Mouse (Mus musculus) MEL (cell line): Measurements from ENCODE around the gene Kcnd3. TPM values are rescaled to one million over a fixed set of nuclear protein-coding genes. Genes with fewer than 3 reads are reported as not detected.

Experiments used
- DNase-seq: peaks from one replicate; pipeline ENCODE4 v3.0.0; 2011; ENCODE audit warnings: low read depth, low spot score
- H3K27ac ChIP-seq: 2 replicates; pipeline ENCODE4 v1.5.1; 2012; ENCODE audit warnings: low read depth, mild to moderate bottlenecking, control low read depth, low read length, moderate library complexity; ENCODE audit not compliant: control insufficient read depth
- H3K27me3 ChIP-seq, 2 experiments: fragments of 150-350 bp in 1 of 2; sonication (generic) in 1 of 2; 2 replicates each; pipeline ENCODE4 v1.6.1; 2012; ENCODE audit warnings: low read length in 2 of 2, mild to moderate bottlenecking in 2 of 2, improper control_type of control experiment in 1 of 2, moderate library complexity in 1 of 2; ENCODE audit not compliant: insufficient read depth in 2 of 2, control insufficient read depth in 1 of 2
- H3K36me3 ChIP-seq, 2 experiments: 2 replicates each; pipeline ENCODE4 v1.6.1; 2012 to 2014; ENCODE audit warnings: low read length in 2 of 2, improper control_type of control experiment in 1 of 2, inconsistent platforms in 1 of 2, mild to moderate bottlenecking in 1 of 2; ENCODE audit not compliant: insufficient read depth in 2 of 2, control insufficient read depth in 1 of 2
- H3K4me1 ChIP-seq, 2 experiments: fragments of 150-350 bp in 1 of 2; sonication (generic) in 1 of 2; 2 replicates each; pipeline ENCODE4 v1.6.1; 2012; ENCODE audit warnings: low read length in 2 of 2, improper control_type of control experiment in 1 of 2, mild to moderate bottlenecking in 1 of 2; ENCODE audit not compliant: insufficient read depth in 2 of 2, control insufficient read depth in 1 of 2
- H3K4me3 ChIP-seq, 2 experiments: fragments of 150-350 bp in 1 of 2; sonication (generic) in 1 of 2; 2 replicates each; pipeline ENCODE4 v1.5.1; 2012; ENCODE audit warnings: low read depth in 2 of 2, low read length in 2 of 2, mild to moderate bottlenecking in 2 of 2, moderate library complexity in 2 of 2, control low read depth in 1 of 2, improper control_type of control experiment in 1 of 2; ENCODE audit not compliant: control insufficient read depth in 1 of 2, insufficient read depth in 1 of 2
- H3K79me2 ChIP-seq: 2 replicates; pipeline ENCODE4 v1.6.1; 2012; ENCODE audit warnings: mild to moderate bottlenecking, low read length, moderate library complexity; ENCODE audit not compliant: control insufficient read depth, poor library complexity, insufficient read depth
- H3K9ac ChIP-seq: 2 replicates; pipeline ENCODE4 v1.6.1; 2012; ENCODE audit warnings: low read depth, mild to moderate bottlenecking, control low read depth, low read length, moderate library complexity; ENCODE audit not compliant: control insufficient read depth, poor library complexity, severe bottlenecking
- H3K9me3 ChIP-seq: fragments of 150-350 bp; sonication (generic); replicated peaks from 2 replicates; pipeline ENCODE4 v1.6.1; 2012; ENCODE audit warnings: mild to moderate bottlenecking, low read length, improper control_type of control experiment, moderate library complexity; ENCODE audit not compliant: insufficient read depth
- BHLHE40 ChIP-seq: IDR thresholded peaks from 2 replicates; pipeline ENCODE4 v1.6.1; 2012; ENCODE audit warnings: low read depth, mild to moderate bottlenecking, inconsistent platforms, low read length, improper control_type of control experiment, borderline replicate concordance
- CHD1 ChIP-seq: IDR thresholded peaks from 2 replicates; pipeline ENCODE4 v1.6.1; 2012; ENCODE audit warnings: low read depth, mild to moderate bottlenecking, inconsistent platforms, low read length, improper control_type of control experiment
- CTCF ChIP-seq, 3 experiments: IDR thresholded peaks in 2 of 3; conservative IDR thresholded peaks in 1 of 3; 2 replicates each; pipeline ENCODE4 v1.5.1; 2011 to 2012; ENCODE audit warnings: low read length in 3 of 3, low read depth in 2 of 3, mild to moderate bottlenecking in 2 of 3, improper control_type of control experiment in 1 of 3, inconsistent platforms in 1 of 3, mixed read lengths in 1 of 3, moderate library complexity in 1 of 3; ENCODE audit not compliant: control insufficient read depth in 1 of 3, insufficient read depth in 1 of 3, poor library complexity in 1 of 3, severe bottlenecking in 1 of 3
- E2F4 ChIP-seq: IDR thresholded peaks from 2 replicates; pipeline ENCODE4 v1.6.1; 2011; ENCODE audit warnings: low read depth, low read length, improper control_type of control experiment, borderline replicate concordance
- GABPA ChIP-seq: IDR thresholded peaks from 2 replicates; pipeline ENCODE4 v1.6.1; 2012; ENCODE audit warnings: low read depth, mild to moderate bottlenecking, inconsistent platforms, low read length, improper control_type of control experiment, moderate library complexity
- JUND ChIP-seq: IDR thresholded peaks from 2 replicates; pipeline ENCODE4 v1.6.1; 2011; ENCODE audit warnings: low read depth, mild to moderate bottlenecking, improper control_type of control experiment, low read length
- KAT2A ChIP-seq: conservative IDR thresholded peaks from 2 replicates; pipeline ENCODE4 v1.6.1; 2012; ENCODE audit warnings: low read depth, low read length, improper control_type of control experiment, inconsistent platforms
- MEF2A ChIP-seq: IDR thresholded peaks from 2 replicates; pipeline ENCODE4 v1.6.1; 2014; ENCODE audit warnings: low read depth, mild to moderate bottlenecking, inconsistent platforms, low read length, improper control_type of control experiment; ENCODE audit not compliant: poor library complexity, insufficient replicate concordance, severe bottlenecking; ENCODE audit errors: extremely low read depth
- MYB ChIP-seq: IDR thresholded peaks from 2 replicates; pipeline ENCODE4 v1.6.1; 2011; ENCODE audit warnings: mild to moderate bottlenecking, low read depth, low read length, improper control_type of control experiment
- MYC ChIP-seq: IDR thresholded peaks from 2 replicates; pipeline ENCODE4 v1.6.1; 2011; ENCODE audit warnings: low read depth, mild to moderate bottlenecking, low read length, improper control_type of control experiment, moderate library complexity
- NELFE ChIP-seq: IDR thresholded peaks from 2 replicates; pipeline ENCODE4 v1.6.1; 2011; ENCODE audit warnings: low read depth, low read length, improper control_type of control experiment
- NRF1 ChIP-seq: IDR thresholded peaks from 2 replicates; pipeline ENCODE4 v1.6.1; 2014; ENCODE audit warnings: low read depth, mild to moderate bottlenecking, inconsistent platforms, low read length, improper control_type of control experiment, moderate library complexity; ENCODE audit not compliant: poor library complexity, insufficient read depth, severe bottlenecking
- POLR2AphosphoS5 ChIP-seq: IDR thresholded peaks from 2 replicates; pipeline ENCODE4 v1.6.1; 2012; ENCODE audit warnings: low read depth, borderline replicate concordance, mild to moderate bottlenecking, inconsistent platforms, low read length, moderate library complexity, mixed read lengths
- RAD21 ChIP-seq: IDR thresholded peaks from 2 replicates; pipeline ENCODE4 v1.6.1; 2011; ENCODE audit warnings: mild to moderate bottlenecking, low read depth, low read length, improper control_type of control experiment
- RCOR1 ChIP-seq: IDR thresholded peaks from 2 replicates; pipeline ENCODE4 v1.6.1; 2012; ENCODE audit warnings: low read depth, mild to moderate bottlenecking, inconsistent platforms, low read length, improper control_type of control experiment
- SMC3 ChIP-seq: IDR thresholded peaks from 2 replicates; pipeline ENCODE4 v1.6.1; 2011; ENCODE audit warnings: low read depth, low read length, improper control_type of control experiment
- TCF12 ChIP-seq: IDR thresholded peaks from 2 replicates; pipeline ENCODE4 v1.6.1; 2014; ENCODE audit warnings: low read depth, mild to moderate bottlenecking, inconsistent platforms, low read length, improper control_type of control experiment, moderate library complexity
- USF1 ChIP-seq: IDR thresholded peaks from 2 replicates; pipeline ENCODE4 v1.6.1; 2014; ENCODE audit warnings: low read depth, mild to moderate bottlenecking, inconsistent platforms, low read length, improper control_type of control experiment, moderate library complexity
- ZMIZ1 ChIP-seq: IDR thresholded peaks from 2 replicates; pipeline ENCODE4 v1.6.1; 2012; ENCODE audit warnings: low read depth, mild to moderate bottlenecking, inconsistent platforms, low read length, improper control_type of control experiment, moderate library complexity
- polyA plus RNA-seq, 2 experiments: library from polyadenylated mRNA; stranded (reverse) in 1 of 2; unstranded in 1 of 2; fragments of >175 nt in 1 of 2; fragments of >200 nt in 1 of 2; gene quantifications; 2 replicates each; pipeline versions ENCODE4 v1.2.1 to v1.2.4; 2012; ENCODE audit warnings: low replicate concordance in 2 of 2, low read depth in 1 of 2; ENCODE audit not compliant: insufficient read length in 2 of 2, insufficient read depth in 1 of 2, missing spikeins in 1 of 2
- total RNA-seq: library from RNA; depleted of rRNA; stranded (reverse); fragments of 300-350 nt; gene quantifications from 2 replicates; pipeline ENCODE4 v1.2.3, GENCODE M21; 2012

Kcnd3 gene
- total and polyA plus RNA-seq, 3 experiments, result 0.01 TPM; not detected in 2

DNA sequence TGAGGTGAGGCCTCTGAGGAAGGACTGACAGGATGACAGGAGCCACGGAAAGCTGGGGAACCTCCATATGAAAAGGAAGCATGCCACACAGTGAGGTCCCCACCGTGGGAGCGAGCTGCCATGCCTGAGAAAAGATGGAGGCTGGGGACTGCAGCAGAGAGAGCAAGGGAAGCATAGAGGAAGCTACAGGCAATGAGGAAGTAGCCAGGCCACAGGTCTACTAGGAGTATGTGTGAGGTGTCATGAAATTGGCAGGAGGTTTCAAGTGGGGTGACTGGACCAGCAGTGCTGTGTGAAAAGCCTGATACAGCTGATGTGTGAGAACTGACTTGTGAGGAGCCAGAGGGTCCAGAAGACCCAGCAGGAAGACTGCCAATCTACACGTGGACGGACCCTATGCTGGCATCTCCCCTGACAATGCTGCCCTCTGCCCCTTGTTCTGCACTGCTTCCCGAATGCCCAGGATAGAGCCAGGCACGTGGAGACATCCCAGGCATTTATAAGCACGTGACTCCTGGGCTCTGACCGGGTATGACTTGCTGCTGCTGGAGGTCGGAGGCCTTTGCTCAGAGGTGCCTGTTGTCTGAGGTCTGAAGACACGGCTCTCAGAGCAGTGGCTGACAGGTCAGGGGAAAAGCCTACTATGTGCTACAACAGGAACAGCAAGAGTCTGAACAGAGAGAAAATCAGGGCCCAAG is 96.1 kb downstream of the Kcnd3 start:
- Histone ChIP-seq H3K27me3 (no peaks in the 10 kb centered on the region), H3K4me1 (no peaks in the 10 kb centered on the region)
- DNase-seq, result no peak

DNA sequence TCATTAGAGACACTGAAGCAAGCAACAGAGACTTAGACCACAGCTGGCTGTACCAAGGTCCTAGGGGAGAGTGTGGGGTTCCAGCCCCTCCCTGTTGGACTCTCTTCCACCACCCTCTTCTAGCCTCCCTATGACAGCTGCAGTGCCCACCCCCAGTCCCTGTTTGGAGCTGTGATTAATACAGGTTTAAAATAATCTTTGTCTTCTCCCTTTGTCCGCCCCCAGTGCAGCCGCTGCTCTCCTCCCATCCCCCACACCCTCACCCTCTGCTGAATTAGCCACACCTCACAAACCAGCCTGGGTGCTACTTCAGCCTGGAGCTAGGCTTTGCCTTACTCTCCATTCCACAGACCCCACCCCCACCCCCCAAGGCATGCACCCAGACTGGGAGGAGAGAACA is 107.3 kb downstream of the Kcnd3 start:
- H3K36me3 ChIP-seq, result no peaks in the 10 kb centered on the region
- H3K27me3 ChIP-seq, result no peaks in the 10 kb centered on the region
- no peaks in the 10 kb centered on the region for H3K79me2 ChIP-seq
- TF ChIP-seq POLR2AphosphoS5, result no peak
- no peak for TF ChIP-seq MYC
- no peak for TF ChIP-seq MEF2A
- TF ChIP-seq NELFE, result no peak
- no peak for TF ChIP-seq KAT2A
- TF ChIP-seq CHD1, result no peak
- H3K4me1 ChIP-seq, result no peaks in the 10 kb centered on the region
- no peak overlapping the region for H3K4me3 ChIP-seq
- no peak overlapping the region for H3K9ac ChIP-seq
- DNase-seq, result no peak
- no peaks in the 10 kb centered on the region for H3K9me3 ChIP-seq
- no peak overlapping the region for H3K27ac ChIP-seq

More for the DNA sequence above, 96.1 kb downstream of the Kcnd3 start:
- Histone ChIP-seq H3K4me3 (no peak overlapping the region), H3K36me3 (no peaks in the 10 kb centered on the region), H3K9me3 (no peaks in the 10 kb centered on the region), H3K9ac (no peak overlapping the region), H3K27ac (no peak overlapping the region), H3K79me2 (no peaks in the 10 kb centered on the region)
- TF ChIP-seq JUND (no peak), GABPA (no peak), POLR2AphosphoS5 (no peak), RAD21 (no peak), MEF2A (no peak), SMC3 (no peak), USF1 (no peak), E2F4 (no peak), MYC (no peak), CTCF (IDR thresholded peaks at IDR 0.05 in 2 of 3, conservative IDR thresholded peaks at IDR 0.05 in 1 of 3; ENCODE audit: control insufficient read depth in 1 of 3, insufficient read depth in 1 of 3, low read depth in 2 of 3, low read length in 3 of 3, poor library complexity in 1 of 3, severe bottlenecking in 1 of 3) (no peak; a peak in 1 of 6 replicates), ZMIZ1 (no peak), TCF12 (no peak), NRF1 (no peak), BHLHE40 (no peak), MYB (no peak), RCOR1 (no peak)
